Mouse (Mus musculus) small intestine, adult 10 weeks (tissue): ENCODE results near the gene Ucn2. TPM values are rescaled to one million over a fixed set of nuclear protein-coding genes. Genes with fewer than 3 reads are reported as not detected.

Experiments
- polyA plus RNA-seq: library from polyadenylated mRNA; stranded (reverse); fragments of 350-450 nt; fragmentation: Illumina TruSeq; extraction: RNeasy Lipid Tissue Mini Kit (QIAGEN cat#74804); gene quantifications from one replicate; pipeline ENCODE4 v1.2.3, GENCODE M21; 2014; ENCODE audit warnings: low replicate concordance

The Ucn2 gene
- polyA plus RNA-seq = not detected

DNA sequence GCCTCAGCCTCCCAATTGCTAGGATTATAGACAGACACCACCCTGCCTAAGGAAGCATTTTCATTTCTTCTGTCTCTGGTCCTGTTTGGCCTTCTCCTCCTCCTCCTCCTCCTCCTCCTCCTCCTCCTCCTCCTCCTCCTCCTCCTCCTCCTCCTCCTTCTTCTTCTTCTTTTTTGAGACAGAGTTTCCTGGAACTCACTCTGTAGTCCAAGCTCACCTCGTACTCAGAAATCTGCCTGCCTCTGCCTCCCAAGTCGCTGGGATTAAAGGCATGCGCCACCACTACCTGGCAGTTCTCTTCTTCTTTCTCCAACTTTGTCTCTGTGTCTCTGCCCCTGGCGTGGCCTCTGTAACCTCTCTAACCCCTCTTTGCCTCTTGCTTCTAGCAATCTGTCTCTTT lies at the start of gene Ucn2:
Gene Ucn2, plus strand, starts transcription at position 301 of the 400 bp plus-strand sequence.

DNA sequence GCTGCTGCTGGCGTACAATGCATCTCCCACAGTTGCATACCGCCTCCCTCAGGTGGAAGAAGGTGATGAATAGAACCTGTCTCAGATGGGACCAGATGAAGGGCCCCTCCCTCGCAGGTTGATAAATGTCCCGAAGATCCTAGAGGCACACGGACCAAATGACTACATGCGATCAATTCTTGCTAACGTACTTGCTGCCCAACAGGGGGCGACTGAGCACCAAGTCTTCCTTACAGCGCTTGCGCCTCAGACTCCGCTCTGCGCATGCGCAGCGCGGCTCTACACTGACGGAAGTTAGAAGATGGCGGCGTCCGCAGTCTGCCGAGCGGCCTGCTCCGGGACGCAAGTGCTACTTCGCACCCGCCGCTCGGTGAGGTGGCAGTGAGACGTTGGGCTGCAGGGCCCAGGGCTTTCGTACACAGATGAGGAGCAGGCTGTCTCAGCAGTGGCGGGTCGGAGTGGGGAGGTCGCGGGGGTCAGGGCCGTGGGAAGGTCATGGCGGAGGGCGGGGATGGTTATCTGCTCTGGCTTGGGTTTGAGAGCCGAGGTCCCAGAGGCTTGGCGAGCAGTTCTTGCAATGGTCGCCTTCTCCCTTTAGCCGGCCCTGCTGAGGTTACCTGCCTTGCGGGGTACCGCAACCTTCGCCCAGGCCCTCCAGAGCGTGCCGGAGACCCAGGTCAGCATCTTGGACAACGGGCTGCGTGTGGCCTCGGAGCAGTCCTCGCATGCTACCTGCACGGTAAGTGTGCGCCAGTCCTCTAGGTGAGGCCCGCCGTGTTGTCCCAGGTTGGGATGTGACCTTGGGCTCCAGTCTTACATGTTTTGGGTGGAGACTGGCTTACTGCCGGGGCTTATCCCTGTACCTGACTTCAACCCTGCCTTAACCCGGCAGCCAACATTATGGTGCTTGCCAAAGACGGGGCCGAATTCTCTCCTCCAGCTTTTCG lies 49.1 kb upstream of the Ucn2 start, which contains the start of gene Uqcrc1:
Gene Uqcrc1, plus strand, starts transcription at position 216 of the 947 bp plus-strand sequence.

DNA sequence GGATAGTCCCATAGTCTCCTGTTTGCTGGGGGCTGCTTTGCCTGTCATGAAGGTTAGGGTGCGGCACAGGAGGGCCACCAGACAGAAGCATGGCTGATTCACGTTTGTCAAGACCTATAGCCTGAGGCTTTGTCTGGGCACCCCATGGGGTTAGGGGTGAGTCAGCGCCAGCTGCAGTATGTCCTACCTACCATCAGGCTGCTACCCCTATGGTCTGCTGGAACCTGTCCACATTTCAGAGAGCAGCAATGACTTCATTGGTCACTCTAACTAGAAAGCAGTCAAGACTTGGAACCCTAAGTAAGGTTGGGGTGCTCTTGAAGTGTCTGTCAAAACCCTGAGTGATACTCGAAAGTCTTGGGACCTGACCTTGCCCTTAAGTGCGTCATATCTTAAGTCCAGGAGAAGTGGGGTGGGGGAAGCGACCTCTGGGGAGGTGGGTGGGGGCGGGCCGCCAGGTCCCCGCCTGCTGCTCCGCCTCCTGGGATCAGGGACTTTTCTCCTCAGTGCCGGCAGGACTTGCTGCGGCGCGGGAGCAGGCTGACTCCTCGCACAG lies 32.7 kb upstream of the Ucn2 start, which contains the start of gene Col7a1:
Gene Col7a1, plus strand, starts transcription at position 506 of the 556 bp plus-strand sequence.

DNA sequence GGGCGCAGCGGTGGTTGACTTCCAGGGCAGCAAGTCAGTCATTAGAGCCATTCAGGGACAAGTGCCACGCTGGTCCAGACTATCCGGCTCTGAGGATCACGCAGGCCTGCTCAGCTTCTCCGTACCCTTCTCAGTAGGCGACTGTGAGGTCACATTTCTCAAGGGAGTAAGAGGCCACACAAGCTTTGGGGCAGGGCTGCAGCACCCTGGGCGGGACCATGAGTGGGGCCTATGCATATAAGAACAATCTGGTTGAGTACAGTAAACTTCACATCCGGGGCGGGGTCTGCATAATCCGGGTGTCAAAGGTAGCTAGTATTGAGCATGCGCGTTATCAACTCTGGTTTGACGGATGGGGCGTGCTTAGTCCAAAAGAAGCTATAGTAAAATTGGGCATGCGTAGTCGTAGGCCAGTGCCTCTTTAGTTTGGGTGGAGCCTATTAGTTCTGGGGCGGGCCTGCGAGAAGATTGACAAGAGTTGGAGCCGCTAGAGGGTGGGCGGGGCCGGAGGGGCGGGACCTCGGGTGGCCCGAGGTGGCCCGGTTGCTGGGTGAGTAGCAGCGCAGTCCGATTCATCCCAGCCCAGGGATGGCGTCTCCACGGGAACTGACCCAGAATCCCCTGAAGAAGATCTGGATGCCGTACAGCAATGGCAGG lies 5.7 kb downstream of the Ucn2 start, which contains the start of gene Pfkfb4:
Gene Pfkfb4, plus strand, starts transcription at position 351 of the 657 bp plus-strand sequence.

Other genes with a start within 250 kb of the Ucn2 start
- gene Ip6k2, start 202.2 kb upstream of the Ucn2 start, polyA plus RNA-seq = 206 TPM
- gene Nckipsd, start 177.6 kb upstream of the Ucn2 start, polyA plus RNA-seq = 0.19 TPM
- gene Celsr3, start 159.7 kb upstream of the Ucn2 start, polyA plus RNA-seq = not detected
- gene Slc26a6, start 132.7 kb upstream of the Ucn2 start, polyA plus RNA-seq = 23.9 TPM
- 0.82 TPM for gene Tmem89, start 71.4 kb upstream of the Ucn2 start, polyA plus RNA-seq
- 42.5 TPM for gene Uqcrc1, start 49.4 kb upstream of the Ucn2 start, polyA plus RNA-seq
- gene Col7a1, start 32.4 kb upstream of the Ucn2 start, polyA plus RNA-seq = not detected
- gene Pfkfb4, start 5.8 kb downstream of the Ucn2 start, polyA plus RNA-seq = 2.8 TPM
- 11.5 TPM for gene Shisa5, start 52.6 kb downstream of the Ucn2 start, polyA plus RNA-seq
- not detected for gene Trex1, start 73.7 kb downstream of the Ucn2 start, polyA plus RNA-seq
- 2.8 TPM for gene Atrip, start 88.1 kb downstream of the Ucn2 start, polyA plus RNA-seq
- 1.1 TPM for gene Ccdc51, start 96.5 kb downstream of the Ucn2 start, polyA plus RNA-seq
- 1,283 TPM for gene Tma7, start 96.6 kb downstream of the Ucn2 start, polyA plus RNA-seq
- 0.07 TPM for gene Plxnb1, start 109.4 kb downstream of the Ucn2 start, polyA plus RNA-seq
- gene Fbxw21, start 176.0 kb downstream of the Ucn2 start, polyA plus RNA-seq = not detected
- not detected for gene Fbxw13, start 210.0 kb downstream of the Ucn2 start, polyA plus RNA-seq
- gene Fbxw20, start 248.7 kb downstream of the Ucn2 start, polyA plus RNA-seq = not detected